Comparison of ENCODE assay signal across 23 mouse cellular contexts in the genomic region with DNA sequence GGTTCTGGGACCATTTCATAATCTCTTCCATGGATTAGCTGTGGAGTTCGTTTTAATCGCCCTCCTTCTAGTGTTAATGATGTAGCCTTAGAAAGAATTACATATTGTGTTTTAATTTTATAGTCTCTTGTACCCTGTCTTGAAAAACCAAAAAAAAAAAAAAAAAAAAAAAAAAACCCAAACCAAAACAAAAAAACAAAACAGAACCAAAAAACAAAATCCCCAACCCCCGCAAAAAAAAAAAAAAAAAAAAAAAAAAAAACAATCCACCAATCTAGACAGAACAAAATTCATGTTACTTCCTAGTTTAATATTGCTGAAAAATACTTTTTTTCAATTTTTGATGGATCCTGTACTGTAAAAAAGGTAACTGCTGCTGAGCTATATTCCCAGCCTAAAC.
A peak's percentile ranks its signal among the peaks of the same experiment; 100 is the strongest.
DNase-seq lines count a peak whose midpoint lies in the region; ATAC-seq and TF ChIP-seq lines count a peak whose summit lies in the region.
"Had no signal": no experiment of that assay in that cellular context is flagged by ENCODE, and none has a peak within 500 bp of the region (broad histone marks: within the 10 kb centered on the region; RNA-seq: fewer than 3 reads in every experiment).

No protein-coding gene starts in this region.

- no peak for ATAC-seq in CD4-positive, CD25-positive, alpha-beta regulatory T cell, adult 4 months
- no peak for ATAC-seq in hindbrain, postnatal 0 days
- ATAC-seq: activated CD4-positive, CD25-positive, alpha-beta regulatory T cell, adult 4 months; Patski had no signal

- H3K79me2 ChIP-seq in CH12.LX (replicated peaks; ENCODE audit: control insufficient read depth, extremely low read depth, insufficient read depth, poor library complexity, severe bottlenecking) (no peaks in the 10 kb centered on the region), MEL (ENCODE audit: control insufficient read depth, insufficient read depth, low read length, poor library complexity) (no peaks in the 10 kb centered on the region)

- in situ Hi-C loops in CH12.LX (cut with MboI; ENCODE audit: low pct_ligation_motif_present, low pct_unique_long_range_greater_than_20kb, low sequenced_read_pairs) = no loop called here
- in situ Hi-C loops in ES-E14 (cut with MboI; ENCODE audit: low sequenced_read_pairs in 2 of 2, unreplicated experiment in 2 of 2) = no loop called here

- dilution Hi-C loops in CH12.LX (cut with MboI; ENCODE audit: extremely low pct_ligation_motif_present, extremely low pct_unique_long_range_greater_than_20kb, low sequenced_read_pairs) = no loop called here

- H3K4me2 ChIP-seq in CH12.LX (ENCODE audit: insufficient read depth, low read depth, poor library complexity, severe bottlenecking) = no peak overlapping the region
- H3K4me2 ChIP-seq in hindbrain, postnatal 0 days (ENCODE audit: low read depth, low read length) = no peak overlapping the region

- TF ChIP-seq EP300 in CH12.LX (IDR thresholded peaks at IDR 0.05; ENCODE audit: low read length) (no peak), MEL (IDR thresholded peaks at IDR 0.05; ENCODE audit: low read depth in 1 of 2, low read length in 2 of 2) (no peak)

- H3K4me3 ChIP-seq in CH12.LX (replicated peaks in 1 of 3; ENCODE audit: low read depth in 2 of 3, low read length in 2 of 3, poor library complexity in 1 of 3) (no peak overlapping the region), ES-E14 (ENCODE audit: insufficient read depth in 1 of 2, low read depth in 1 of 2, low read length in 2 of 2, poor library complexity in 1 of 2, severe bottlenecking in 1 of 2) (no peak overlapping the region), MEL (ENCODE audit: control insufficient read depth in 1 of 2, insufficient read depth in 1 of 2, low read depth in 2 of 2, low read length in 2 of 2) (no peak overlapping the region)
- no peak overlapping the region for H3K4me3 ChIP-seq in hindbrain, postnatal 0 days (ENCODE audit: low read length)

- no peak overlapping the region for H3K27ac ChIP-seq in CH12.LX (ENCODE audit: insufficient read depth, low read depth)
- H3K27ac ChIP-seq in ES-E14 (ENCODE audit: insufficient read depth, low read depth, low read length, poor library complexity, severe bottlenecking) = no peak overlapping the region
- no peak overlapping the region for H3K27ac ChIP-seq in MEL (ENCODE audit: control insufficient read depth, low read depth, low read length)
- no peak overlapping the region for H3K27ac ChIP-seq in hindbrain, postnatal 0 days

- WGBS in hindbrain, postnatal 0 days = 87% methylated on average over 3 of the region's 3 CpGs

- H3K36me3 ChIP-seq in CH12.LX (replicated peaks in 1 of 2; ENCODE audit: control insufficient read depth in 1 of 2, insufficient read depth in 1 of 2, low read length in 1 of 2) (peaks cover 10 to 38% of the 10 kb centered on the region in 2 experiments), ES-E14 (ENCODE audit: control insufficient read depth, insufficient read depth, low read length, poor library complexity, severe bottlenecking) (no peaks in the 10 kb centered on the region), MEL (ENCODE audit: control insufficient read depth in 1 of 2, insufficient read depth in 2 of 2, low read length in 2 of 2) (peaks cover 0 to 35% of the 10 kb centered on the region in 2 experiments; a peak in 2 of 4 replicates)
- H3K36me3 ChIP-seq in hindbrain, postnatal 0 days (ENCODE audit: insufficient read depth, low read length) = peaks cover 7% of the 10 kb centered on the region; the same call in 1 of the 2 replicates

- DNase-seq in CH12.LX (ENCODE audit: extremely low read depth) (no peak), ES-E14 (ENCODE audit: low read depth, low spot score) (no peak), MEL (ENCODE audit: low read depth, low spot score) (no peak)
- no peak for DNase-seq in frontal cortex, postnatal 25 days (ENCODE audit: low spot score in 2 of 2)
- no peak for DNase-seq in hindbrain, postnatal 0 days (ENCODE audit: low spot score)
- DNase-seq: adrenal gland, adult 2 months; adrenal gland, adult 8-10 months; adrenal gland, postnatal 10 days; adrenal gland, postnatal 14 days; adrenal gland, postnatal 25 days; adrenal gland, postnatal 36 days; B cell, adult 2 months; cerebellum, adult 11 months; cerebellum, adult 11-12 months; cerebellum, adult 18-20 months; cerebellum, adult 2 months; cerebellum, adult 8-10 months; cerebellum, adult 9-10 months; cerebellum, adult 9-11 months had no signal

- H3K27me3 ChIP-seq in CH12.LX (replicated peaks) = no peaks in the 10 kb centered on the region
- H3K27me3 ChIP-seq in MEL (ENCODE audit: control insufficient read depth in 1 of 2, insufficient read depth in 2 of 2, low read length in 2 of 2) = no peaks in the 10 kb centered on the region
- H3K27me3 ChIP-seq in hindbrain, postnatal 0 days (ENCODE audit: insufficient read depth, low read length) = no peaks in the 10 kb centered on the region
- H3K27me3 ChIP-seq: Patski had no signal

- TF ChIP-seq RAD21 in CH12.LX (IDR thresholded peaks at IDR 0.05; ENCODE audit: low read depth, low read length) (no peak), MEL (IDR thresholded peaks at IDR 0.05; ENCODE audit: low read depth, low read length) (no peak)

- no peak for TF ChIP-seq CTCF in CH12.LX (conservative IDR thresholded peaks at IDR 0.05 in 1 of 2, IDR thresholded peaks at IDR 0.05 in 1 of 2; ENCODE audit: low read depth in 2 of 2, low read length in 2 of 2)
- TF ChIP-seq CTCF in MEL (IDR thresholded peaks at IDR 0.05 in 2 of 3, conservative IDR thresholded peaks at IDR 0.05 in 1 of 3; ENCODE audit: control insufficient read depth in 1 of 3, insufficient read depth in 1 of 3, low read depth in 2 of 3, low read length in 3 of 3, poor library complexity in 1 of 3, severe bottlenecking in 1 of 3) = no peak
- no peak for TF ChIP-seq CTCF in hindbrain, postnatal 0 days (IDR thresholded peaks at IDR 0.05; ENCODE audit: low read depth)

- H3K9ac ChIP-seq in CH12.LX (ENCODE audit: insufficient read depth, low read depth) (no peak overlapping the region), ES-E14 (ENCODE audit: insufficient read depth, low read depth, low read length, poor library complexity, severe bottlenecking) (no peak overlapping the region), MEL (ENCODE audit: control insufficient read depth, low read depth, low read length, poor library complexity, severe bottlenecking) (no peak overlapping the region)
- H3K9ac ChIP-seq in hindbrain, postnatal 0 days (replicated peaks; ENCODE audit: low read length) = no peak overlapping the region

- H3K4me1 ChIP-seq in CH12.LX (ENCODE audit: control insufficient read depth in 1 of 2, insufficient read depth in 2 of 2) = no peaks in the 10 kb centered on the region
- no peaks in the 10 kb centered on the region for H3K4me1 ChIP-seq in ES-E14 (ENCODE audit: control insufficient read depth in 2 of 2, insufficient read depth in 2 of 2, low read length in 2 of 2, poor library complexity in 1 of 2)
- no peaks in the 10 kb centered on the region for H3K4me1 ChIP-seq in MEL (ENCODE audit: control insufficient read depth in 1 of 2, insufficient read depth in 2 of 2, low read length in 2 of 2)
- no peaks in the 10 kb centered on the region for H3K4me1 ChIP-seq in hindbrain, postnatal 0 days (ENCODE audit: insufficient read depth, low read length)

- no peaks in the 10 kb centered on the region for H3K9me3 ChIP-seq in CH12.LX (replicated peaks; ENCODE audit: low read length)
- H3K9me3 ChIP-seq in ES-E14 (ENCODE audit: control insufficient read depth, insufficient read depth, low read depth, low read length) = no peaks in the 10 kb centered on the region
- H3K9me3 ChIP-seq in MEL (replicated peaks; ENCODE audit: insufficient read depth, low read length) = no peaks in the 10 kb centered on the region
- H3K9me3 ChIP-seq in hindbrain, postnatal 0 days (ENCODE audit: low read length) = no peaks in the 10 kb centered on the region
- H3K9me3 ChIP-seq: G1E had no signal

- TF ChIP-seq POLR2A in CH12.LX (IDR thresholded peaks at IDR 0.05; ENCODE audit: low read depth, low read length) (no peak), MEL (IDR thresholded peaks at IDR 0.05; ENCODE audit: control insufficient read depth in 1 of 2, insufficient read depth in 1 of 2, low read depth in 1 of 2, low read length in 2 of 2, poor library complexity in 1 of 2) (no peak)

TF ChIP-seq in CH12.LX, 34 proteins besides CTCF, POLR2A, EP300 and RAD21:
- TF ChIP-seq NRF1 (IDR thresholded peaks at IDR 0.05; ENCODE audit: low read depth, low read length) (no peak), RCOR1 (conservative IDR thresholded peaks at IDR 0.05; ENCODE audit: low read depth, low read length) (no peak), ZNF384 (IDR thresholded peaks at IDR 0.05; ENCODE audit: low read depth, low read length) (peak; percentile 72)

TF ChIP-seq in ES-E14, 5 proteins besides CTCF, POLR2A, EP300 and RAD21:
- TF ChIP-seq ZNF384 (IDR thresholded peaks at IDR 0.05; ENCODE audit: low read depth, low read length) (peak; percentile 74; the same call in 1 of the 2 replicates), CHD2 (IDR thresholded peaks at IDR 0.05; ENCODE audit: low read depth, low read length) (no peak), ZC3H11A (IDR thresholded peaks at IDR 0.05; ENCODE audit: borderline replicate concordance, low read depth, low read length) (no peak)

TF ChIP-seq in MEL, 35 proteins besides CTCF, POLR2A, EP300 and RAD21:
- TF ChIP-seq MAFK (IDR thresholded peaks at IDR 0.05; ENCODE audit: borderline replicate concordance, low read depth, low read length) (no peak), HCFC1 (IDR thresholded peaks at IDR 0.05; ENCODE audit: low read depth, low read length) (no peak), ZNF384 (IDR thresholded peaks at IDR 0.05; ENCODE audit: low read depth, low read length) (0 out of 2 replicates have a peak, but pooled peaks have one; percentile 19), MYC (IDR thresholded peaks at IDR 0.05; ENCODE audit: low read depth, low read length) (no peak), ETS1 (IDR thresholded peaks at IDR 0.05; ENCODE audit: low read depth, low read length) (no peak), MXI1 (IDR thresholded peaks at IDR 0.05; ENCODE audit: low read depth, low read length) (no peak)
TF ChIP-seq in MEL: peak in this region for 1.
